Mouse (Mus musculus): ENCODE results near the gene Tmtc4. TPM values are rescaled to one million over a fixed set of nuclear protein-coding genes. Genes with fewer than 3 reads are reported as not detected.

Tmtc4 gene
- polyA plus RNA-seq, 1 experiment = 8.4 TPM

DNA sequence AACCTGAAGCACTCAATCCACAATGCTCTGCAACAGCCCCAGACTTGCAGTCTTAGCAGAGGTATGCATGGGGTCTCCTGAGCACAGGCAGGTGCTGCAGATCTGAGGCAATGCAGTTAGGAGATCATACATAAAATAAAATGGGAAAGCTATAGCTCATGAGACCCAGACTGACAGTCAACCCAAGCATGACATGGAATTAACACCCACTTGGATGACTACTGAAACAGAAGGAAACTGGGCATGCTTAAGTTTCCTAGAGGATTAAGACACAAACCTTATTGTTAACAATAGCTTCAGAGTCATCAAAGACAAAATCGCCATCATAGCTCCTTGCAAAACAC, 6.1 kb downstream of the Tmtc4 start:
- Histone ChIP-seq H3K27me3 (ENCODE audit: control insufficient read depth, insufficient read depth, low read length) (no peaks in the 10 kb centered on the region), H3K4me1 (replicated peaks; ENCODE audit: control insufficient read depth, insufficient read depth, low read length) (peaks cover 9% of the 10 kb centered on the region; the same call in 1 of the 2 replicates), H3K36me3 (ENCODE audit: control insufficient read depth, insufficient read depth, low read length) (no peaks in the 10 kb centered on the region), H3K27ac (ENCODE audit: control insufficient read depth, insufficient read depth, low read length) (no peak overlapping the region), H3K4me3 (ENCODE audit: control insufficient read depth, insufficient read depth, low read length) (no peak overlapping the region)
- no peak for DNase-seq
- TF ChIP-seq POLR2A (IDR thresholded peaks at IDR 0.05; ENCODE audit: control insufficient read depth, extremely low read depth, insufficient read depth, low read length, poor library complexity) (no peak), CTCF (IDR thresholded peaks at IDR 0.05; ENCODE audit: borderline replicate concordance, control insufficient read depth, extremely low read depth, insufficient read depth, low read length, poor library complexity) (no peak)
- 94% methylated on average over 1 of the region's 1 CpGs for WGBS

DNA sequence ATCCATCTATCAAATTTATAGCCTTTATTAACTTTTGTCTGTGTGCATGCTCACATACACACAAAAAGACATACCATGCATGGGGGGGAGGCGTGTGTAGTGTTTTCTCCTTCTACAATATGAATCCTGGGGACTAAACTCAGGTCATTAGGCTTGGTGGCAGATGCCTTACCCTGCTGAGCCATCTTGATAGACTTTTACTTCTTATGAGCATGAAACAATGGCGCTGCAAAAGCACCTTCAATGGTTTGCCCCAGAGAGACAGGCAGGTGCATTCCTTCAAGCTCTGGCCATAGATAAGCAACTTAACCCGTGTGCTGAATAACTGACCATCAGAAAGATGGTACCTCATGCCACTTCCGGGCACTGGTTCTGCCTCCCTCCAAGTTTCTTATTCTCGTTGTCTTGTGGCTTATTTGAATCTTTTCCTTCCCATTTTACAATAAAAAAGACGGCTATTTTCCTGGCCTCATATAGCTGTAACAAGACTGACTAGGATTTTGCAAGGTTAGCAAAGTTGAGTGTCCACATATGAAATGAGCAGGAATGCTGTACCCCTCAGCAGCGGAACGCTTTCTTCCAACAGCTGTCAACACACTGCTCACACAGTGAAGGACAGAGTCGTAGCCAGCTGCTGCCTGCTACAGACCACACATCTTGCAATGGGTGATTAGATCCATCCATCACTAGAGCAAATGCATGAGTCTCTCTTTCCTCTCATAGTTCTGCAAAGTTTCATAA, 6.6 kb downstream of the Tmtc4 start:
- TF ChIP-seq POLR2A (IDR thresholded peaks at IDR 0.05; ENCODE audit: control insufficient read depth, extremely low read depth, insufficient read depth, low read length, poor library complexity) (no peak), CTCF (IDR thresholded peaks at IDR 0.05; ENCODE audit: borderline replicate concordance, control insufficient read depth, extremely low read depth, insufficient read depth, low read length, poor library complexity) (no peak)
- Histone ChIP-seq H3K27ac (ENCODE audit: control insufficient read depth, insufficient read depth, low read length) (no peak overlapping the region), H3K36me3 (ENCODE audit: control insufficient read depth, insufficient read depth, low read length) (no peaks in the 10 kb centered on the region), H3K4me1 (replicated peaks; ENCODE audit: control insufficient read depth, insufficient read depth, low read length) (peaks cover 5% of the 10 kb centered on the region; the same call in 1 of the 2 replicates), H3K4me3 (ENCODE audit: control insufficient read depth, insufficient read depth, low read length) (no peak overlapping the region), H3K27me3 (ENCODE audit: control insufficient read depth, insufficient read depth, low read length) (no peaks in the 10 kb centered on the region)
- DNase-seq = no peak
- 95% methylated on average over 9 of the region's 9 CpGs for WGBS

DNA sequence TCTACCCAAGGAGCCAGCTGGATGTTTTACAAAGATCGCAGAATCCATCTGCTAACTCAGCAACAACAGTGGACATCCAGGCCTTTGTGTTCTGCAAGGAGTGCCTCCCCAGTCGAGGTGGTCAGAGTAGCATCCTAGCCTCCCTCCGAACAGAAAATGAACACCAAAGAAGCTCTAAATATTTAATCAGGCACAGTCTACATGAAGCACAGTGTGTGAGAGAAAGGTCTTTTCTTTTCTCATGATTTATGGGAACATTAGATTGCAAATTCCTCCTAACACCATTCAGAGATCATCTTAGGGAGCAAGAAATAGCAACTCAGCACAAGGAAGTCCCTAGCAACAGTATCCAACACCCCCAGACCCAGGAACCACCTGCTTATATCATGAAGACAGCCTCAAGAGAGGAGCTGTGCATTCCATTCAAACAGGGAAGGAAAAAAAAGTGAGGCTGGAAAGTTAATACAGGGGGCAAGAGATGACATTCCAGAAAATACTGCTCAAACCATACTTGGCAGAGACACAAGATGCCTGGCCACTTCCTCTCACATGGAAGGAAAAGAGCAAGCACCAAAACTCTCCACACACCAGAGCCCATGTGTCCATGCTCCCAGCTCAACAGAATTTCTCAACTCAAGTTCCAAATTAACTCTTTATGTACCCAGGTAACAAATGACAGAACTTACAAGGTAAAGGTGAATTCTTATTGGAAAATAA, 8.8 kb downstream of the Tmtc4 start:
- Histone ChIP-seq H3K4me3 (ENCODE audit: control insufficient read depth, insufficient read depth, low read length) (no peak overlapping the region), H3K27ac (ENCODE audit: control insufficient read depth, insufficient read depth, low read length) (no peak overlapping the region), H3K36me3 (ENCODE audit: control insufficient read depth, insufficient read depth, low read length) (no peaks in the 10 kb centered on the region), H3K4me1 (replicated peaks; ENCODE audit: control insufficient read depth, insufficient read depth, low read length) (no peaks in the 10 kb centered on the region), H3K27me3 (ENCODE audit: control insufficient read depth, insufficient read depth, low read length) (no peaks in the 10 kb centered on the region)
- 97% methylated on average over 3 of the region's 3 CpGs for WGBS
- DNase-seq = no peak
- TF ChIP-seq POLR2A (IDR thresholded peaks at IDR 0.05; ENCODE audit: control insufficient read depth, extremely low read depth, insufficient read depth, low read length, poor library complexity) (no peak), CTCF (IDR thresholded peaks at IDR 0.05; ENCODE audit: borderline replicate concordance, control insufficient read depth, extremely low read depth, insufficient read depth, low read length, poor library complexity) (no peak)

DNA sequence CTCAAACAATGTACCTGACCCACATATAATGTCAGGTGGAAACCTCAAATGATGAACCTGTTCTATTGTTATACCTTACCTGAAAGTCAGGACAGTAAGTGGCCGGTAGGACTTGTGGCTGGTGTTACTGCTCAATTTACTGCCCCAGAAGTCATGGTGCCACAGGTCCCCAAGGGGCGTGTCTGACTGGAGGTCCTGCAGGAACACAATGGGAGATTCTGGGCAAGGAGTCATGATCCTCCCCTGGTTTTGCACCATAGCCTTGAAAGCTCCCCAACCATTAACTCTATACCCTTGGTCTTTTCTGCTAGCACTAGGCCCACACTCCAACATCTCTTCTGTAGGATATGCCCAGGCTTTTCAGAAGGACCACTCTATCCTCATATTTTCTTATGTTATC, 10.7 kb downstream of the Tmtc4 start:
- Histone ChIP-seq H3K27ac (ENCODE audit: control insufficient read depth, insufficient read depth, low read length) (no peak overlapping the region), H3K4me1 (replicated peaks; ENCODE audit: control insufficient read depth, insufficient read depth, low read length) (no peaks in the 10 kb centered on the region), H3K36me3 (ENCODE audit: control insufficient read depth, insufficient read depth, low read length) (no peaks in the 10 kb centered on the region), H3K27me3 (ENCODE audit: control insufficient read depth, insufficient read depth, low read length) (no peaks in the 10 kb centered on the region), H3K4me3 (ENCODE audit: control insufficient read depth, insufficient read depth, low read length) (no peak overlapping the region)
- no peak for DNase-seq
- 98% methylated on average over 2 of the region's 2 CpGs for WGBS
- TF ChIP-seq POLR2A (IDR thresholded peaks at IDR 0.05; ENCODE audit: control insufficient read depth, extremely low read depth, insufficient read depth, low read length, poor library complexity) (no peak), CTCF (IDR thresholded peaks at IDR 0.05; ENCODE audit: borderline replicate concordance, control insufficient read depth, extremely low read depth, insufficient read depth, low read length, poor library complexity) (no peak)

DNA sequence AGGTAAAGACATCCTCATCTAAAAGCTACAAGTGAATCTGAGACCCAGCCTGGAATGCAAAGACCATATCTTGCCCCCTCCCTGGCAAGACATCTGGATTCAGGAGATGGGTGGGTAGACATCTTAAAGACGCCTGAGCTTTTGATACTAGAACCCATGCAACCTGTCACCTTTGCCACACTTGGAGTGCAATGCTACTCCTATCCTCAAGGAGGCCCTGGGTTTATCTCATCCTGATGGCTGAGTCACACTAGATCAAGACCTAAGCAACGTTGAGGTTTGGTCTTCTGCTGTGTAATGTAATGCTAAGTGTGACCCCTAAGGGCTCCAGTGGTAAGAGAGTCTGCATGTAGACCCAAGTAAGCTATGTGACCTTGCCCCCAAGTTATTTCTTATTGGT, 15.8 kb downstream of the Tmtc4 start:
- Histone ChIP-seq H3K27me3 (ENCODE audit: control insufficient read depth, insufficient read depth, low read length) (no peaks in the 10 kb centered on the region), H3K36me3 (ENCODE audit: control insufficient read depth, insufficient read depth, low read length) (no peaks in the 10 kb centered on the region), H3K4me3 (ENCODE audit: control insufficient read depth, insufficient read depth, low read length) (no peak overlapping the region), H3K4me1 (replicated peaks; ENCODE audit: control insufficient read depth, insufficient read depth, low read length) (no peaks in the 10 kb centered on the region), H3K27ac (ENCODE audit: control insufficient read depth, insufficient read depth, low read length) (no peak overlapping the region)
- 78% methylated on average over 2 of the region's 2 CpGs for WGBS
- TF ChIP-seq POLR2A (IDR thresholded peaks at IDR 0.05; ENCODE audit: control insufficient read depth, extremely low read depth, insufficient read depth, low read length, poor library complexity) (no peak), CTCF (IDR thresholded peaks at IDR 0.05; ENCODE audit: borderline replicate concordance, control insufficient read depth, extremely low read depth, insufficient read depth, low read length, poor library complexity) (no peak)
- no peak for DNase-seq

- no peaks in the 10 kb centered on the region for H3K4me1 ChIP-seq (replicated peaks; ENCODE audit: control insufficient read depth, insufficient read depth, low read length)
- H3K36me3 ChIP-seq (ENCODE audit: control insufficient read depth, insufficient read depth, low read length) = no peaks in the 10 kb centered on the region
- H3K4me3 ChIP-seq (ENCODE audit: control insufficient read depth, insufficient read depth, low read length) = no peak overlapping the region
- WGBS = 96% methylated on average over 8 of the region's 8 CpGs
- DNase-seq = no peak
- H3K27me3 ChIP-seq (ENCODE audit: control insufficient read depth, insufficient read depth, low read length) = no peaks in the 10 kb centered on the region
- no peak for TF ChIP-seq CTCF (IDR thresholded peaks at IDR 0.05; ENCODE audit: borderline replicate concordance, control insufficient read depth, extremely low read depth, insufficient read depth, low read length, poor library complexity)
- no peak for TF ChIP-seq POLR2A (IDR thresholded peaks at IDR 0.05; ENCODE audit: control insufficient read depth, extremely low read depth, insufficient read depth, low read length, poor library complexity)
- H3K27ac ChIP-seq (ENCODE audit: control insufficient read depth, insufficient read depth, low read length) = no peak overlapping the region
Observed at GRCm38 (mm10) chr14:122957941-122958340, 25.9 kb downstream of the Tmtc4 start.

All from thymus, adult 2 months (tissue).